Mouse (Mus musculus) spleen, adult 2 months (tissue): Measurements from ENCODE around the gene Ppef2.

Experiments used
- CTCF ChIP-seq: fragments of 200-500 bp; IDR thresholded peaks from 2 replicates; pipeline ENCODE4 v1.5.1; 2011; ENCODE audit warnings: mild to moderate bottlenecking, inconsistent platforms; ENCODE audit not compliant: insufficient read depth, insufficient read length, insufficient replicate concordance; ENCODE audit errors: extremely low read depth
- POLR2A ChIP-seq: fragments of 200-500 bp; IDR thresholded peaks from 2 replicates; pipeline ENCODE4 v1.6.1; 2011; ENCODE audit warnings: low read depth, low read length, inconsistent platforms

DNA sequence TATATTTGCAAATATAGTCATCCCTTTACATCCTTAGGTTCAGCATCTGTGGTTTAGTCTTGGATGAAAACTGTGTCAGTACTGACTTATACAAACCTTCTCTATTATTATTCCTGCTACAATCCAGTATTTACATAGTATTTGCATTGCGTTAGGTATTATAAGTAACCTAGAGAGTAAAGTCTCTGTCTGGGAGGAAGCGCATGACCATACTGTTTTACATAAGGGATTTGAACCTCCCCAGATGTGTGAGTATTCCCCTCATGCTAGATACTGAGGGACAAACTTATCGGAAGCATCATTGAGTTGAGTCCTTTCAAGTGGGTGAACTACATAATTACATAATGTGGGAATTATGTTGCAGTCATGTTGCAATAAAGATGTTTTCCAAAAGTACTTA lies 26.6 kb downstream of the Ppef2 start:
- no peak for TF ChIP-seq CTCF
- no peak for TF ChIP-seq POLR2A
